Mouse (Mus musculus) midbrain, embryonic 12.5 days (tissue): ENCODE data around the gene Efcc1. TPM values are rescaled to one million over a fixed set of nuclear protein-coding genes. Genes with fewer than 3 reads are reported as not detected.
A peak's percentile ranks its signal among the peaks of the same experiment; 100 is the strongest.

Source experiments
- ATAC-seq: fragments of 200-750 bp; cut with Nextera tagmentation; 2 replicates; pipeline ENCODE4 v1.8.0; 2017; ENCODE audit warnings: low read depth, moderate TSS enrichment, moderate library complexity; ENCODE audit not compliant: low FRiP score
- H3K27ac ChIP-seq: fragments of 300-500 bp; sonication (generic); replicated peaks from 2 replicates; pipeline ENCODE4 v1.5.1; 2016; ENCODE audit warnings: mild to moderate bottlenecking
- H3K27me3 ChIP-seq: fragments of 300-500 bp; sonication (generic); 2 replicates; pipeline ENCODE4 v1.6.1; 2016; ENCODE audit warnings: mild to moderate bottlenecking
- H3K36me3 ChIP-seq: fragments of 300-500 bp; sonication (generic); 2 replicates; pipeline ENCODE4 v1.6.1; 2016
- H3K4me1 ChIP-seq: fragments of 300-500 bp; sonication (generic); 2 replicates; pipeline ENCODE4 v1.6.1; 2016
- H3K4me2 ChIP-seq: fragments of 300-500 bp; sonication (generic); replicated peaks from 2 replicates; pipeline ENCODE4 v1.6.1; 2016; ENCODE audit warnings: mild to moderate bottlenecking, moderate library complexity
- H3K4me3 ChIP-seq: fragments of 300-500 bp; sonication (generic); 2 replicates; pipeline ENCODE4 v1.5.1; 2016; ENCODE audit warnings: mild to moderate bottlenecking
- H3K9ac ChIP-seq: fragments of 300-500 bp; sonication (generic); replicated peaks from 2 replicates; pipeline ENCODE4 v1.6.1; 2016; ENCODE audit warnings: mild to moderate bottlenecking, moderate library complexity
- H3K9me3 ChIP-seq: fragments of 300-500 bp; sonication (generic); 2 replicates; pipeline ENCODE4 v1.6.1; 2016; ENCODE audit warnings: mild to moderate bottlenecking
- WGBS: fragments of 180-500 bp; shearing (Covaris S2); methylation state at CpG from one replicate; pipeline ENCODE4 v1.1.7; 2016; 5-methylcytosine and 5-hydroxymethylcytosine counted together
- polyA plus RNA-seq: library from polyadenylated mRNA; unstranded; fragments of >200 nt; fragmentation: Nextera tagmentation; extraction: Ambion mirVana; gene quantifications from 2 replicates; pipeline ENCODE4 v1.2.1, GENCODE M21; 2016

Gene Efcc1
- polyA plus RNA-seq, result 4.4 and 4.7 TPM in 2 replicates

- no peaks in the 10 kb centered on the region for H3K36me3 ChIP-seq
- peak within 1 kb of the TSS; percentile 69 for H3K27ac ChIP-seq
- peak within 1 kb of the TSS; percentile 60 for H3K9ac ChIP-seq
- under 1% methylated on average over 90 of the region's 90 CpGs for WGBS
- peak; percentile 85 for ATAC-seq
- peaks cover 71% of the 10 kb centered on the region for H3K27me3 ChIP-seq
- peak within 1 kb of the TSS; percentile 81 for H3K4me2 ChIP-seq
- H3K4me1 ChIP-seq, result peaks cover 32% of the 10 kb centered on the region
- H3K9me3 ChIP-seq, result no peaks in the 10 kb centered on the region
- H3K4me3 ChIP-seq, result peak within 1 kb of the TSS; percentile 61
These were observed at the start of gene Efcc1 for GRCm38 (mm10) chr6:87730591-87731462. Gene Efcc1 (plus strand): TSS chr6:87730869.

- H3K4me1 ChIP-seq, result no peaks in the 10 kb centered on the region
- peaks cover 5% of the 10 kb centered on the region; the same call in 1 of the 2 replicates for H3K9me3 ChIP-seq
- no peaks in the 10 kb centered on the region for H3K27me3 ChIP-seq
- no peak overlapping the region for H3K4me2 ChIP-seq
- 76% methylated on average over 3 of the region's 3 CpGs for WGBS
- H3K9ac ChIP-seq, result no peak overlapping the region
- H3K4me3 ChIP-seq, result no peak overlapping the region
- no peak for ATAC-seq
- H3K36me3 ChIP-seq, result no peaks in the 10 kb centered on the region
- H3K27ac ChIP-seq, result no peak overlapping the region
These were observed 34.7 kb upstream of the Efcc1 start for GRCm38 (mm10) chr6:87695947-87696346.

- Histone ChIP-seq H3K27ac (no peak overlapping the region), H3K9ac (no peak overlapping the region), H3K36me3 (no peaks in the 10 kb centered on the region), H3K4me1 (no peaks in the 10 kb centered on the region), H3K9me3 (peaks cover 5% of the 10 kb centered on the region; the same call in 1 of the 2 replicates), H3K4me3 (no peak overlapping the region), H3K4me2 (no peak overlapping the region), H3K27me3 (no peaks in the 10 kb centered on the region)
- 91% methylated on average over 4 of the region's 4 CpGs for WGBS
- no peak for ATAC-seq
These were observed 34.1 kb upstream of the Efcc1 start for GRCm38 (mm10) chr6:87696544-87696943.

GRCm38 (mm10) chr6:87706246-87706645 lies 24.4 kb upstream of the Efcc1 start:
- no peaks in the 10 kb centered on the region for H3K9me3 ChIP-seq
- ATAC-seq, result no peak
- no peak overlapping the region for H3K9ac ChIP-seq
- H3K4me3 ChIP-seq, result no peak overlapping the region
- H3K36me3 ChIP-seq, result no peaks in the 10 kb centered on the region
- no peaks in the 10 kb centered on the region for H3K4me1 ChIP-seq
- WGBS, result 42% methylated on average over 3 of the region's 3 CpGs
- H3K27ac ChIP-seq, result no peak overlapping the region
- H3K4me2 ChIP-seq, result no peak overlapping the region
- H3K27me3 ChIP-seq, result no peaks in the 10 kb centered on the region

- Histone ChIP-seq H3K4me1 (no peaks in the 10 kb centered on the region), H3K9me3 (no peaks in the 10 kb centered on the region), H3K4me3 (no peak overlapping the region), H3K36me3 (no peaks in the 10 kb centered on the region), H3K9ac (no peak overlapping the region), H3K27ac (no peak overlapping the region), H3K4me2 (no peak overlapping the region), H3K27me3 (no peaks in the 10 kb centered on the region)
- 88% methylated on average over 4 of the region's 4 CpGs for WGBS
- ATAC-seq, result no peak
These were observed 18.4 kb upstream of the Efcc1 start for GRCm38 (mm10) chr6:87712311-87712710.

GRCm38 (mm10) chr6:87714091-87714490 lies 16.6 kb upstream of the Efcc1 start:
- H3K9ac ChIP-seq, result no peak overlapping the region
- H3K27me3 ChIP-seq, result no peaks in the 10 kb centered on the region
- ATAC-seq, result no peak
- H3K4me1 ChIP-seq, result no peaks in the 10 kb centered on the region
- H3K9me3 ChIP-seq, result no peaks in the 10 kb centered on the region
- no peak overlapping the region for H3K27ac ChIP-seq
- no peak overlapping the region for H3K4me3 ChIP-seq
- H3K4me2 ChIP-seq, result no peak overlapping the region
- H3K36me3 ChIP-seq, result no peaks in the 10 kb centered on the region
- WGBS, result 84% methylated on average over 4 of the region's 4 CpGs

GRCm38 (mm10) chr6:87722631-87723030 lies 8.0 kb upstream of the Efcc1 start:
- ATAC-seq, result peak; percentile 76
- no peak overlapping the region for H3K27ac ChIP-seq
- no peak overlapping the region for H3K9ac ChIP-seq
- H3K27me3 ChIP-seq, result 0 out of 2 replicates have a peak, but pooled peaks cover 7% of the 10 kb centered on the region
- WGBS, result 7% methylated on average over 13 of the region's 13 CpGs
- peaks cover 8% of the 10 kb centered on the region for H3K4me1 ChIP-seq
- H3K36me3 ChIP-seq, result no peaks in the 10 kb centered on the region
- H3K9me3 ChIP-seq, result no peaks in the 10 kb centered on the region
- 0 out of 2 replicates have a peak overlapping the region, but pooled peaks have one; percentile 9 for H3K4me2 ChIP-seq
- no peak overlapping the region for H3K4me3 ChIP-seq

GRCm38 (mm10) chr6:87725267-87725912 lies 5.3 kb upstream of the Efcc1 start:
- no peak for ATAC-seq
- H3K4me1 ChIP-seq, result peaks cover 14% of the 10 kb centered on the region
- no peaks in the 10 kb centered on the region for H3K36me3 ChIP-seq
- H3K4me3 ChIP-seq, result no peak overlapping the region
- H3K27me3 ChIP-seq, result peaks cover 24% of the 10 kb centered on the region
- H3K9me3 ChIP-seq, result no peaks in the 10 kb centered on the region
- peak overlapping the region; percentile 35 for H3K27ac ChIP-seq
- WGBS, result 61% methylated on average over 7 of the region's 7 CpGs
- H3K9ac ChIP-seq, result no peak overlapping the region
- no peak overlapping the region for H3K4me2 ChIP-seq

- WGBS, result 80% methylated on average over 3 of the region's 3 CpGs
- Histone ChIP-seq H3K4me3 (no peak overlapping the region), H3K4me2 (no peak overlapping the region), H3K36me3 (no peaks in the 10 kb centered on the region), H3K9ac (no peak overlapping the region), H3K4me1 (peaks cover 28% of the 10 kb centered on the region), H3K9me3 (no peaks in the 10 kb centered on the region), H3K27ac (no peak overlapping the region), H3K27me3 (peaks cover 45% of the 10 kb centered on the region)
- ATAC-seq, result no peak
These were observed 2.6 kb upstream of the Efcc1 start for GRCm38 (mm10) chr6:87728102-87728501.

- no peaks in the 10 kb centered on the region for H3K9me3 ChIP-seq
- no peak for ATAC-seq
- H3K36me3 ChIP-seq, result no peaks in the 10 kb centered on the region
- H3K9ac ChIP-seq, result peak overlapping the region; percentile 60
- H3K4me2 ChIP-seq, result peak overlapping the region; percentile 81
- H3K4me3 ChIP-seq, result peak overlapping the region; percentile 61
- WGBS, result 14% methylated on average over 13 of the region's 13 CpGs
- H3K27me3 ChIP-seq, result peaks cover 64% of the 10 kb centered on the region
- 0 out of 2 replicates have a peak overlapping the region, but pooled peaks have one; percentile 69 for H3K27ac ChIP-seq
- H3K4me1 ChIP-seq, result peaks cover 32% of the 10 kb centered on the region
These were observed 528 bp upstream of the Efcc1 start for GRCm38 (mm10) chr6:87730141-87730540.

GRCm38 (mm10) chr6:87731463-87732095 lies 910 bp downstream of the Efcc1 start:
- H3K36me3 ChIP-seq, result no peaks in the 10 kb centered on the region
- H3K4me2 ChIP-seq, result peak overlapping the region; percentile 81
- no peak overlapping the region for H3K27ac ChIP-seq
- peak overlapping the region; percentile 61 for H3K4me3 ChIP-seq
- WGBS, result 2% methylated on average over 18 of the region's 19 CpGs
- H3K9ac ChIP-seq, result peak overlapping the region; percentile 60
- H3K27me3 ChIP-seq, result peaks cover 78% of the 10 kb centered on the region
- no peak; the same call in 1 of the 2 replicates for ATAC-seq
- H3K4me1 ChIP-seq, result peaks cover 32% of the 10 kb centered on the region
- H3K9me3 ChIP-seq, result no peaks in the 10 kb centered on the region
